ENCODE assay signal across 8 mouse cellular contexts in genomic region chr2:127890526-127890925, GRCm38 (mm10). TPM values are rescaled to one million over a fixed set of nuclear protein-coding genes. Genes with fewer than 3 reads are reported as not detected.
DNase-seq lines count a peak whose midpoint lies in the region; ATAC-seq lines count a peak whose summit lies in the region.

No protein-coding gene starts in this region.

- no peak overlapping the region for H3K4me2 ChIP-seq in kidney, embryonic 16.5 days (replicated peaks; ENCODE audit: low read depth, low read length)
- H3K4me2 ChIP-seq in stomach, embryonic 15.5 days: no peak overlapping the region
- H3K4me2 ChIP-seq in forebrain, embryonic 16.5 days (ENCODE audit: low read length): no peak overlapping the region

- no peaks in the 10 kb centered on the region for H3K9me3 ChIP-seq in kidney, embryonic 16.5 days (ENCODE audit: low read length)
- no peaks in the 10 kb centered on the region for H3K9me3 ChIP-seq in stomach, embryonic 15.5 days
- H3K9me3 ChIP-seq in forebrain, embryonic 16.5 days (ENCODE audit: control insufficient read depth, low read length): no peaks in the 10 kb centered on the region

- no peak overlapping the region for H3K4me3 ChIP-seq in kidney, embryonic 16.5 days (ENCODE audit: low read length)
- no peak overlapping the region for H3K4me3 ChIP-seq in stomach, embryonic 15.5 days (replicated peaks)
- no peak overlapping the region for H3K4me3 ChIP-seq in forebrain, embryonic 16.5 days (replicated peaks; ENCODE audit: low read length)

- no peaks in the 10 kb centered on the region for H3K36me3 ChIP-seq in kidney, embryonic 16.5 days (ENCODE audit: insufficient read depth, low read length)
- no peaks in the 10 kb centered on the region for H3K36me3 ChIP-seq in stomach, embryonic 15.5 days
- H3K36me3 ChIP-seq in forebrain, embryonic 16.5 days (ENCODE audit: control insufficient read depth, insufficient read depth): no peaks in the 10 kb centered on the region

- H3K9ac ChIP-seq in kidney, embryonic 16.5 days (replicated peaks; ENCODE audit: low read length): no peak overlapping the region
- H3K9ac ChIP-seq in stomach, embryonic 15.5 days: no peak overlapping the region
- H3K9ac ChIP-seq in forebrain, embryonic 16.5 days (replicated peaks; ENCODE audit: low read depth, low read length): no peak overlapping the region

- peak; percentile 6 for DNase-seq in layer of hippocampus, adult 11-12 months (ENCODE audit: low spot score)
- no peak for DNase-seq in layer of hippocampus, postnatal 25 days (ENCODE audit: extremely low spot score in 1 of 2, low spot score in 1 of 2)
- DNase-seq in adrenal gland, postnatal 14 days: peak; percentile 89
- no peak for DNase-seq in spleen, postnatal 36 days (ENCODE audit: low spot score in 2 of 2)

- 63% methylated on average over 8 of the region's 8 CpGs for WGBS in kidney, embryonic 16.5 days
- WGBS in stomach, embryonic 15.5 days: 51% methylated on average over 8 of the region's 8 CpGs
- WGBS in forebrain, embryonic 16.5 days: 71% methylated on average over 8 of the region's 8 CpGs

- ATAC-seq in kidney, embryonic 16.5 days (ENCODE audit: low FRiP score, low TSS enrichment): peak; percentile 70; the same call in 1 of the 2 replicates
- ATAC-seq in stomach, embryonic 15.5 days (ENCODE audit: insufficient read depth, low FRiP score, low read depth): no peak; the same call in none of the 2 replicates
- ATAC-seq in erythroid progenitor cell, adult 5-6 weeks (replicated peaks; ENCODE audit: low FRiP score, poor library complexity, severe bottlenecking): no peak
- no peak for ATAC-seq in forebrain, embryonic 16.5 days

- H3K4me1 ChIP-seq in kidney, embryonic 16.5 days (ENCODE audit: insufficient read depth, low read length): no peaks in the 10 kb centered on the region; the same call in 1 of the 2 replicates
- H3K4me1 ChIP-seq in stomach, embryonic 15.5 days: no peaks in the 10 kb centered on the region
- no peaks in the 10 kb centered on the region for H3K4me1 ChIP-seq in forebrain, embryonic 16.5 days (replicated peaks; ENCODE audit: control insufficient read depth, insufficient read depth, low read length)

- H3K27ac ChIP-seq in kidney, embryonic 16.5 days (ENCODE audit: low read length): no peak overlapping the region
- 0 out of 2 replicates have a peak overlapping the region, but pooled peaks have one; percentile 8 for H3K27ac ChIP-seq in stomach, embryonic 15.5 days
- H3K27ac ChIP-seq in forebrain, embryonic 16.5 days (ENCODE audit: low read length): no peak overlapping the region

- H3K27me3 ChIP-seq in kidney, embryonic 16.5 days (ENCODE audit: insufficient read depth, low read length): no peaks in the 10 kb centered on the region
- 0 out of 2 replicates have a peak, but pooled peaks cover 4% of the 10 kb centered on the region for H3K27me3 ChIP-seq in stomach, embryonic 15.5 days (replicated peaks)
- no peaks in the 10 kb centered on the region for H3K27me3 ChIP-seq in forebrain, embryonic 16.5 days (replicated peaks; ENCODE audit: control insufficient read depth, insufficient read depth, low read length)

RNA-seq across cellular contexts. Expression of gene Acoxl, which starts 51.9 kb away (rescaled TPM):
- total RNA-seq in layer of hippocampus, postnatal 25 days (2021): not detected
- total RNA-seq in adrenal gland, postnatal 14 days (2021): 0.23 and 0.48 TPM in 2 replicates
- polyA plus RNA-seq in kidney, embryonic 16.5 days (2015; fragmentation: Nextera tagmentation; extraction: Ambion mirVana): 0.78 and 0.95 TPM in 2 replicates
- 0.19 and 0.22 TPM in 2 replicates for polyA plus RNA-seq in stomach, embryonic 15.5 days (2015; fragmentation: Nextera tagmentation; extraction: Ambion mirVana)
- 0.84 TPM in 1 of 2 replicates, not detected in the other for total RNA-seq in erythroid progenitor cell, adult 5-6 weeks (2015; ENCODE audit: low replicate concordance)
- total RNA-seq in erythroid progenitor cell, adult 5-6 weeks (2017; ENCODE audit: low replicate concordance): not detected in 2 replicates
- not detected in 2 replicates for polyA plus RNA-seq in forebrain, embryonic 16.5 days (2015; fragmentation: Nextera tagmentation; extraction: Ambion mirVana)

RNA-seq across cellular contexts. Expression of gene Bub1, which starts 58.9 kb away (rescaled TPM):
- 1 to 10 TPM in 1 of 2 experiments, under 1 TPM in 1; 0.54 to 1.1 TPM for total RNA-seq in layer of hippocampus, postnatal 25 days (2021)
- total RNA-seq in adrenal gland, postnatal 14 days (2021): 6.0 and 7.3 TPM in 2 replicates
- polyA plus RNA-seq in kidney, embryonic 16.5 days (2015; fragmentation: Nextera tagmentation; extraction: Ambion mirVana): 56.4 and 61.7 TPM in 2 replicates
- polyA plus RNA-seq in stomach, embryonic 15.5 days (2015; fragmentation: Nextera tagmentation; extraction: Ambion mirVana): 36.9 and 45.5 TPM in 2 replicates
- 161 and 187 TPM in 2 replicates for total RNA-seq in erythroid progenitor cell, adult 5-6 weeks (2015; ENCODE audit: low replicate concordance)
- total RNA-seq in erythroid progenitor cell, adult 5-6 weeks (2017; ENCODE audit: low replicate concordance): 126 and 183 TPM in 2 replicates
- polyA plus RNA-seq in forebrain, embryonic 16.5 days (2015; fragmentation: Nextera tagmentation; extraction: Ambion mirVana): 21.9 and 24.6 TPM in 2 replicates

Comparison
In these comparisons a context has a peak if more than half of its experiments do, and no peak if none do; other contexts are left out.
1. DNase-seq: peak in layer of hippocampus, adult 11-12 months (single experiment) and adrenal gland, postnatal 14 days (single experiment); none in layer of hippocampus, postnatal 25 days (0 of 2) and spleen, postnatal 36 days (0 of 2).
2. RNA of gene Bub1, which starts 58.9 kb away (total RNA-seq): 126 to 187 TPM in erythroid progenitor cell, adult 5-6 weeks; 6.0 to 7.3 TPM in adrenal gland, postnatal 14 days and 0.54 to 1.1 TPM in layer of hippocampus, postnatal 25 days; every median in the first group is over 10 times any median in the second.